Comparison of ENCODE assay signal across 31 mouse cellular contexts in the genomic region with DNA sequence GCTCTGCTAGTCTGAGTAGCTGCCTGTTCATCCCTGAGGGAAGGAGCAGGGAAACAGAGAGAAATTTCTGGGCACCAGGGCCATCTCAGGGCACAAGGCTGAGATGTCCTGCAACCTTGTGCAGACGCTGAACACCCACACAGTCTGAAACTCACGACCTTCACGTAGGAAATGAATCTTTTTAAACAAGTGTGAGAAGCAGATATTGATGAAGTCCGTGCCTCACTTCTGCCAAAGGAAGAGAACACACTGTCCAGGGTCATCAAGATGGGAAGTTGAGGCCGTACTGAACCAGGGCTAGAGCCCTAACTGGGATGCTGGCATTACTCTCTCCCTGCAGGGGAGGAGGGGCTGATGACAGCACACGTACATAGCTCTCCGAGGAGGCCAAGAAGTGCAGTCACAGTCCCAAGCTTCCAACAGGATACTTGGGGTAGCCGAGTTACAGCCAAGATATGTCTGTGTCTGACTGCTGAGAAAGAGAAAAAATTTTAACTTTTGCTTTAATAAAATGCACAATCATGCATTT. TPM values are rescaled to one million over a fixed set of nuclear protein-coding genes. Genes with fewer than 3 reads are reported as not detected.
A peak's percentile ranks its signal among the peaks of the same experiment; 100 is the strongest.
DNase-seq lines count a peak whose midpoint lies in the region; ATAC-seq and TF ChIP-seq lines count a peak whose summit lies in the region.
"Had no signal": no experiment of that assay in that cellular context is flagged by ENCODE, and none has a peak within 500 bp of the region (broad histone marks: within the 10 kb centered on the region; RNA-seq: fewer than 3 reads in every experiment).

No protein-coding gene starts in this region.

- no peak overlapping the region for H3K4me3 ChIP-seq in intestine, embryonic 16.5 days (ENCODE audit: low read length)
- H3K4me3 ChIP-seq in intestine, postnatal 0 days (ENCODE audit: low read depth, low read length): no peak overlapping the region
- H3K4me3 ChIP-seq in lung, embryonic 15.5 days: no peak overlapping the region
- H3K4me3 ChIP-seq in stomach, embryonic 16.5 days (replicated peaks; ENCODE audit: low read length): no peak overlapping the region
- H3K4me3 ChIP-seq in stomach, postnatal 0 days (ENCODE audit: low read depth, low read length): no peak overlapping the region
- H3K4me3 ChIP-seq: embryonic facial prominence, embryonic 12.5 days; heart, embryonic 10.5 days; hindbrain, embryonic 13.5 days; layer of hippocampus, adult 2 months; left cerebral cortex, adult 2 months; limb, embryonic 12.5 days; liver, embryonic 13.5 days had no signal

- H3K27me3 ChIP-seq in intestine, embryonic 16.5 days (replicated peaks; ENCODE audit: control insufficient read depth, insufficient read depth, low read length): no peaks in the 10 kb centered on the region
- H3K27me3 ChIP-seq in intestine, postnatal 0 days (replicated peaks; ENCODE audit: control insufficient read depth, insufficient read depth, low read length): no peaks in the 10 kb centered on the region
- no peaks in the 10 kb centered on the region for H3K27me3 ChIP-seq in lung, embryonic 15.5 days
- H3K27me3 ChIP-seq in stomach, embryonic 16.5 days (ENCODE audit: control insufficient read depth, insufficient read depth, low read length): no peaks in the 10 kb centered on the region
- H3K27me3 ChIP-seq in stomach, postnatal 0 days (ENCODE audit: control insufficient read depth, insufficient read depth, low read length): no peaks in the 10 kb centered on the region
- H3K27me3 ChIP-seq: CH12.LX; embryonic facial prominence, embryonic 12.5 days; hindbrain, embryonic 13.5 days; limb, embryonic 12.5 days; liver, embryonic 13.5 days had no signal

- H3K36me3 ChIP-seq in intestine, embryonic 16.5 days (ENCODE audit: control insufficient read depth, insufficient read depth, low read length): no peaks in the 10 kb centered on the region
- H3K36me3 ChIP-seq in intestine, postnatal 0 days (ENCODE audit: control insufficient read depth, insufficient read depth): no peaks in the 10 kb centered on the region
- no peaks in the 10 kb centered on the region for H3K36me3 ChIP-seq in lung, embryonic 15.5 days
- no peaks in the 10 kb centered on the region for H3K36me3 ChIP-seq in stomach, embryonic 16.5 days (ENCODE audit: control insufficient read depth, insufficient read depth, low read length)
- H3K36me3 ChIP-seq in stomach, postnatal 0 days (ENCODE audit: control insufficient read depth, insufficient read depth, low read length): no peaks in the 10 kb centered on the region
- H3K36me3 ChIP-seq: embryonic facial prominence, embryonic 12.5 days; heart, embryonic 10.5 days; hindbrain, embryonic 13.5 days; limb, embryonic 12.5 days; liver, embryonic 13.5 days had no signal

- peak overlapping the region; percentile 75 for H3K27ac ChIP-seq in intestine, embryonic 16.5 days (ENCODE audit: low read length)
- no peak overlapping the region for H3K27ac ChIP-seq in intestine, postnatal 0 days (ENCODE audit: low read depth, low read length)
- peak overlapping the region; percentile 88 for H3K27ac ChIP-seq in lung, embryonic 15.5 days
- H3K27ac ChIP-seq in stomach, embryonic 16.5 days (ENCODE audit: low read length): peak overlapping the region; percentile 21; the same call in 1 of the 2 replicates
- no peak overlapping the region for H3K27ac ChIP-seq in stomach, postnatal 0 days (replicated peaks)
- H3K27ac ChIP-seq: embryonic facial prominence, embryonic 12.5 days; heart, embryonic 10.5 days; hindbrain, embryonic 13.5 days; layer of hippocampus, adult 2 months; left cerebral cortex, adult 2 months; limb, embryonic 12.5 days; liver, embryonic 13.5 days had no signal

- no peak for TF ChIP-seq CTCF in intestine, postnatal 0 days (IDR thresholded peaks at IDR 0.05; ENCODE audit: low read depth)
- TF ChIP-seq CTCF in stomach, postnatal 0 days (IDR thresholded peaks at IDR 0.05; ENCODE audit: low read depth): no peak

- no peak for TF ChIP-seq EP300 in stomach, postnatal 0 days (optimal IDR thresholded peaks at IDR 0.05)

- no peaks in the 10 kb centered on the region for H3K9me3 ChIP-seq in intestine, embryonic 16.5 days (ENCODE audit: control insufficient read depth, low read length)
- H3K9me3 ChIP-seq in intestine, postnatal 0 days (ENCODE audit: control insufficient read depth): no peaks in the 10 kb centered on the region
- no peaks in the 10 kb centered on the region for H3K9me3 ChIP-seq in lung, embryonic 15.5 days
- no peaks in the 10 kb centered on the region for H3K9me3 ChIP-seq in stomach, embryonic 16.5 days (replicated peaks; ENCODE audit: control insufficient read depth, low read length)
- no peaks in the 10 kb centered on the region for H3K9me3 ChIP-seq in stomach, postnatal 0 days (ENCODE audit: control insufficient read depth, low read length)
- H3K9me3 ChIP-seq: embryonic facial prominence, embryonic 12.5 days; heart, embryonic 10.5 days; hindbrain, embryonic 13.5 days; limb, embryonic 12.5 days; liver, embryonic 13.5 days had no signal

- peaks cover 9% of the 10 kb centered on the region for H3K4me1 ChIP-seq in intestine, embryonic 16.5 days (ENCODE audit: control insufficient read depth, insufficient read depth, low read length)
- H3K4me1 ChIP-seq in intestine, postnatal 0 days (replicated peaks; ENCODE audit: control insufficient read depth, insufficient read depth, low read length): no peaks in the 10 kb centered on the region
- H3K4me1 ChIP-seq in lung, embryonic 15.5 days: peaks cover 19% of the 10 kb centered on the region
- peaks cover 12% of the 10 kb centered on the region for H3K4me1 ChIP-seq in stomach, embryonic 16.5 days (ENCODE audit: control insufficient read depth, insufficient read depth, low read length)
- H3K4me1 ChIP-seq in stomach, postnatal 0 days (replicated peaks; ENCODE audit: control insufficient read depth, insufficient read depth): no peaks in the 10 kb centered on the region
- H3K4me1 ChIP-seq: liver, embryonic 13.5 days had no signal

- H3K4me2 ChIP-seq in intestine, embryonic 16.5 days (ENCODE audit: low read depth, low read length): no peak overlapping the region
- H3K4me2 ChIP-seq in intestine, postnatal 0 days (replicated peaks; ENCODE audit: low read depth): no peak overlapping the region
- H3K4me2 ChIP-seq in lung, embryonic 15.5 days: no peak overlapping the region
- no peak overlapping the region for H3K4me2 ChIP-seq in stomach, embryonic 16.5 days (ENCODE audit: low read depth, low read length)
- no peak overlapping the region for H3K4me2 ChIP-seq in stomach, postnatal 0 days (replicated peaks; ENCODE audit: low read depth)
- H3K4me2 ChIP-seq: embryonic facial prominence, embryonic 12.5 days; hindbrain, embryonic 13.5 days; limb, embryonic 12.5 days; liver, embryonic 13.5 days had no signal

- peak; percentile 41 to 45 for DNase-seq in adrenal gland, adult (ENCODE audit: inconsistent age in 2 of 2, low spot score in 1 of 2)
- DNase-seq in adrenal gland, postnatal 14 days: no peak
- DNase-seq in lung, postnatal 36 days: no peak
- no peak for DNase-seq in stomach, postnatal 0 days (ENCODE audit: low spot score)
- DNase-seq: adrenal gland, adult 8-10 months; cerebellum, adult 9-11 months; embryo, embryonic 11 days; gastrocnemius, postnatal 36 days; heart, postnatal 4 days; kidney, adult 11 months; kidney, postnatal 25 days; liver, embryonic 13.5 days; lung, adult 2 months; midbrain, embryonic 14.5 days; thymus, postnatal 14 days had no signal

- 66% methylated on average over 8 of the region's 8 CpGs for WGBS in intestine, embryonic 16.5 days
- WGBS in intestine, postnatal 0 days: 69% methylated on average over 8 of the region's 8 CpGs
- WGBS in lung, embryonic 15.5 days: 39% methylated on average over 8 of the region's 8 CpGs
- 64% methylated on average over 8 of the region's 8 CpGs for WGBS in stomach, embryonic 16.5 days
- 62% methylated on average over 8 of the region's 8 CpGs for WGBS in stomach, postnatal 0 days

- 0 out of 2 replicates have a peak overlapping the region, but pooled peaks have one; percentile 1 for H3K9ac ChIP-seq in intestine, embryonic 16.5 days (ENCODE audit: low read depth, low read length)
- H3K9ac ChIP-seq in intestine, postnatal 0 days (ENCODE audit: low read depth, low read length): no peak overlapping the region
- no peak overlapping the region for H3K9ac ChIP-seq in lung, embryonic 15.5 days
- H3K9ac ChIP-seq in stomach, embryonic 16.5 days (ENCODE audit: low read length): no peak overlapping the region
- no peak overlapping the region for H3K9ac ChIP-seq in stomach, postnatal 0 days (ENCODE audit: low read length)
- H3K9ac ChIP-seq: embryonic facial prominence, embryonic 12.5 days; hindbrain, embryonic 13.5 days; limb, embryonic 12.5 days; liver, embryonic 13.5 days had no signal

- no peak for ATAC-seq in intestine, embryonic 16.5 days
- ATAC-seq in intestine, postnatal 0 days: no peak
- ATAC-seq in lung, embryonic 15.5 days (ENCODE audit: borderline replicate concordance, extremely low read depth, low FRiP score, low TSS enrichment): no peak
- ATAC-seq in stomach, embryonic 16.5 days (ENCODE audit: insufficient read depth, low FRiP score): no peak
- ATAC-seq in stomach, postnatal 0 days (ENCODE audit: low FRiP score, low TSS enrichment): no peak
- ATAC-seq: activated CD4-positive, CD25-positive, alpha-beta regulatory T cell, adult 4 months; forebrain, embryonic 14.5 days had no signal

RNA-seq across cellular contexts. Expression of a gene that starts 46.9 kb away (rescaled TPM):
- total RNA-seq in adrenal gland, postnatal 14 days (2021): 0.44 and 0.49 TPM in 2 replicates
- 0.77 and 1.1 TPM in 2 replicates for polyA plus RNA-seq in intestine, embryonic 16.5 days (2015; fragmentation: Nextera tagmentation; extraction: Ambion mirVana)
- polyA plus RNA-seq in intestine, postnatal 0 days (2015; fragmentation: Nextera tagmentation; extraction: Ambion mirVana): 0.48 and 1.0 TPM in 2 replicates
- polyA plus RNA-seq in lung, embryonic 15.5 days (2015; fragmentation: Nextera tagmentation; extraction: Ambion mirVana): 1.3 and 1.4 TPM in 2 replicates
- 0.94 and 1.3 TPM in 2 replicates for polyA plus RNA-seq in stomach, embryonic 16.5 days (2015; fragmentation: Nextera tagmentation; extraction: Ambion mirVana)
- 1.1 and 1.4 TPM in 2 replicates for polyA plus RNA-seq in stomach, postnatal 0 days (2015; fragmentation: Nextera tagmentation; extraction: Ambion mirVana)
- total RNA-seq: CH12.LX; ES-E14; gastrocnemius, postnatal 36 days; monocyte, adult 5-6 weeks had no signal
- polyA plus RNA-seq: activated CD4-positive, CD25-positive, alpha-beta regulatory T cell, adult 4 months; C2C12 had no signal

Comparison
In these comparisons a context has a peak if more than half of its experiments do, and no peak if none do; other contexts are left out.
1. DNase-seq: peak in adrenal gland, adult (2 of 2); none in adrenal gland, postnatal 14 days (single experiment), lung, postnatal 36 days (single experiment) and stomach, postnatal 0 days (single experiment).
2. H3K27ac ChIP-seq: peak in intestine, embryonic 16.5 days (single experiment), lung, embryonic 15.5 days (single experiment) and stomach, embryonic 16.5 days (single experiment); none in intestine, postnatal 0 days (single experiment) and stomach, postnatal 0 days (single experiment).